Mouse (Mus musculus): ENCODE results near the gene Hif3a. TPM values are rescaled to one million over a fixed set of nuclear protein-coding genes. Genes with fewer than 3 reads are reported as not detected.

The Hif3a gene
- total RNA-seq, 2 experiments from 2014 or later, result 0.21 to 2.1 TPM

DNA sequence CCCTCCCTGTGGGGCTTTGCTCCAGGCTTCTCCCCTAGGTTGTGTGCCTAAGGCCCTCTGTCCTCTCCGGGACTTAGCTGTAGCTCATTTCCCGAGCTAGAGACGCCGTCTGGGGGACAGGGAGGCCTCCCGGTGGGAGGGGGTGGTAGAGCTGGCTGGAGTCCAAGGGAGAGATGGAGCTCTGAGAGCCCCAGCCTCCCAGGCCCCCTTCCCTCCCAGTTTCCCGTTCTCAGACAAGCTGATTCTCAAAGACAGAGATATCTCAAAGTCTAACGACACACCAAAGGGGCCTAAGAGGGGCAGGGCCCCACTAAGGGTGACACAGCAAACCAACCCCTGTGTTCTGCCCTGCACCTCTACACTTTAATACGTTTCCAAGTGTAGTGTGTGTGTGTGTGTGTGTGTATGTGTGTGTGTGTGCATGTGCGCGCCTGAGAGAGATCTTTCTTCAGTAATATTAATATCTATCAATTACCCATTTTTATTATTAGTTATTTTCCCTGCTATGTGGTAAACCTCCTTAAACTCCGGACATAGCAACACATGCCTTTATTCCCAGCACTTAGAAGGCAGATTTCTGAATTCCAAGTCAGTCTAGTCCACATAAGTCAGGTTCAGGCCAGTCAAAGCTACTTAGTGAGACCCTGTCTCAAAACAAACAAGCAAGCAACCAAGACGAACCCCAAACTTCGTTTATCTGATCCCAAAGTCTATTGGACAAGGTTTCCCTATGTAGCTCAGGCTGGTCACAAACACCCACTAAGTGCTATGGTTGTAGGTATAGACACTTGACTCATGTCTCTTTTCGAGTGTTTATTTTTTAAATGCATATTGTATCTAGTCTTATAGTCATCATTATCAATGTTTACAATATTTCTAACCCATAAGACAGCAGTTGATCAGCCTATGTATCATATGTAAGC lies 5.4 kb downstream of the Hif3a start:
- ATAC-seq (replicated peaks; ENCODE audit: poor library complexity), result peak; percentile 35

- ATAC-seq (replicated peaks; ENCODE audit: poor library complexity), result peak; percentile 65
These were observed 6.1 kb downstream of the Hif3a start for GRCm38 (mm10) chr7:17056081-17056581.

- no peak for ATAC-seq (replicated peaks; ENCODE audit: poor library complexity)
These were observed 6.8 kb downstream of the Hif3a start for GRCm38 (mm10) chr7:17055287-17055946.

GRCm38 (mm10) chr7:17054325-17054989 lies 7.8 kb downstream of the Hif3a start:
- ATAC-seq (replicated peaks; ENCODE audit: poor library complexity), result no peak

DNA sequence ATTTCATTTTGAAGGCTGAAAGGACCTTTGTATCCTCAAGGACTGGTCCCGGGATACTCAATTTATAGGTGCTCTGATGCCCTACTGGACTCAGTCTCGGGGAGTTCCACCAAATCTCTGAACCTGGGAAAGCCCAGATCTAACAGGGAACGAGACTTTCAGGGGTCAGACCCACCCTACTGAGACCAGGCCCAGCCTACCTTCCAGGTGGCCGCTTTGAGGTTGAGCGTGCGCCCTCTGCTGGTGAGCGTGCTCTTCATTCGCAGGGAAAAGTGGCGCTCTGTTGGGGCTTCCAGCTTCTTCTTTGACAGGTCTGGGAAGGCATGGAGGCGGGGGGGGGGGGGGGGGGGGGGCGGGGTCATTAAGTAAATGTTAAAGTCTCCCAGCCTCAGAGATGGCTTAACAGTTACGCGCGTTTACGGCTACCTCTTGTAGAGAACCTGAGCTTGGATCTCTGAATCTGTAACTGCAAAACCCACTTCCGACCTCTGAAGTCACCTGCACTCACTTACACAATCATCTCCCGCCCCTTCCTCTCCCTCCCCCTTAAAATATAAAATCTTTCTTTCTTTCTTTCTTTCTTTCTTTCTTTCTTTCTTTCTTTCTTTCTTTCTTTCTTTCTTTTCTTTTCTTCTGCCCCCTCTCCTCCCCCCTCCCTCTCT lies 11.2 kb downstream of the Hif3a start:
- peak; percentile 78 for ATAC-seq (replicated peaks; ENCODE audit: poor library complexity)

GRCm38 (mm10) chr7:17050491-17050890 lies 11.7 kb downstream of the Hif3a start:
- ATAC-seq (replicated peaks; ENCODE audit: poor library complexity), result no peak

DNA sequence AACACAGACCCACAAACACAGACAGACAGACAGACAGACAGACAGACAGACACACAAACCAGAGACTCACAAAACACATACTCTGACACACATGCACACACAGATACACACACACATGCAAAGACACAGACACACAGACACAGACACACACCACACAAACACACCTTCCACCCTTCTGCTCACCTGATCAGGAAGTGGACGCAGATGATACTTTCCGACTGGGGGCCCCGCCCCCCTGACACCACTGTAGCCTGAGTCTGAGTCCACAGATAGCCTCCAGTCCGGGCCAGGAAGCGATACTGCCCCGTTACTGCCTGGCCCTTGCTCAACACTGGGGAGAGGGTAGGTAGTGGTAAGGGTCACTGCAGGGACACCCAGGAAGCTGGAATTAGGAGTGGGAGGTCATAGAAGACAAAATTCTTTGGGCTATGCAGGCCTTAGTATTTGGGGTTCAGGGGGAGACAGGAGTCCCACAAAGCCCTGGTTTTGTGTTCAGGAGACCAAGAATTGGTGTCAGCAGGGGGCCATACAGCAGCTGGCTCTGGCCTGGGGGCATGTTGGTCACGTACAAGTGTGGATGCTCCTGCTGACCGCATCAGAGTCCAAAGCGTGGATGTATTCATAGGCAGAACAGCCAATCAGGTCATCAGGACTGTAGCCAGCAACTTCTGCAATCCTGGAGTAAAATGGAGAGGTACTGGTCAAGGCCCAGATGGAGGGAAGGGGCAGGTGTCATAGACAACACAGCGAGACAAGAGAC lies 13.6 kb downstream of the Hif3a start:
- ATAC-seq (replicated peaks; ENCODE audit: poor library complexity), result no peak

DNA sequence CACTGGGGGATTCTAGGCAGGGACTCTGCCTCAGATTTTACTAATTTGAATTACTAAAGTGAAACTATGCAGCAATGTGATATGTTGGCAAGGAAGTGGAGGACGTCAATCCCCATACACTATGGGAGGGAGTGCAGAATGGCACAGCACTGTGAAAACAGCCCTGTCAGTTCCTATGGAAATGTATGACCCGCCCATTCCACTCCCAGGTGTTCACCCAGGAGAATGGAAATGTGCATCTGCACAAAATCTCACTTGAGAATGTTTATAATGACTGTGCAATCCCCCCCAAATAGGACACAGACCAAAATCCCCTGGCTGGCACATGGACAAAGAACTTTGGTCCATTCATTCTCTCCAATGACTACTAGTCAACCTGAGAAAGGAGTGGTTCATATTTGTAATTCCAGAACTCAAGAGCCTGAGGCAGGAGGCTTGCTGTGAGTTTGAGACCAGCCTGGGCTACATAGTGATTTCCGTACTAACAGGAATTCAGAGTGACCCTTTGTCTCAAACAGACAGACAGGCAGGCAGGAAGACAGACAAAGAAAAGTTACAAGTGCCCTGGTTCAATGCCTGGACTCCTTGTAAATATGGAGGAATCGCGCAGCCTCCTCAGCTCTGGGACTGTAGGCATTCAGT lies 15.1 kb downstream of the Hif3a start:
- no peak for ATAC-seq (replicated peaks; ENCODE audit: poor library complexity)

DNA sequence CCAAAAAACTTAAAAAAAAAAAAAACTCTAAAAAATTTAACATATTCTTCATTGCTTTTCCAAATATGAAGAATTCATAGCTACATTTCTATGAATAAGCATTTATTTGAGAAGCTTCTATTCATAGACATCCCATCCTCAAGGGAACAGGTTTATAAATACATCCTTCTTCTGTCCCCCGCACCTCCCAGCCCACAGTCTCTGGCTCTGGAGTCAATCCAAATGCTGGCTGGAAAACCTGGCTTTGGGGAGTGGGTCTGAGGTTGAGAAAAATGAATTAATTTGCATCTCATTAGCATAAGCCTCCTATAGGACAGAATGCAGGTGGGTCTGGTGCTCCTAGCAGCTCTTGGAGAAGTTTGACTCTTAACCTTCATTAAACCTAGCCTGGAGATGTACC lies 16.5 kb downstream of the Hif3a start:
- no peak for ATAC-seq (replicated peaks; ENCODE audit: poor library complexity)

DNA sequence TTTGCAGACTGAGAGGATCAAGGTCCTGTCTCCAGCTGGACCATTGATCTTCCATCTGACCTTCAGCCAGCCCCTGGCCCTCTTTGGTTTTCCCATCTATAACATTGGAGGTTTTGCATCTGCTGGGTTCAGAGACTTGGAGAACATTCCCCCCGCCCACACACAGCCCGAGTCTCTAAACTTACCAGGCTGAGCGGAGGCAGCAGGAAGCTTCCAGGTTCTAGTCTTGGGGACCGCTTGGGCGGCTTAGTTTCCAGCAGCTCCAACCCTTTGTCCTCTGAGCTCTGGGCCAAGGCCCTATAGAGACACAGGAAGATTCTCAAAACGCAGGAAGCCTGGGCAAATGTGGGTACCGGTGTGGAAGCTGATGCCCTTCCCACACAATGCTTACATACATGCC lies 22.9 kb downstream of the Hif3a start:
- no peak for ATAC-seq (replicated peaks; ENCODE audit: poor library complexity)

GRCm38 (mm10) chr7:17038018-17038695 lies 24.1 kb downstream of the Hif3a start:
- no peak for ATAC-seq (replicated peaks; ENCODE audit: poor library complexity)

DNA sequence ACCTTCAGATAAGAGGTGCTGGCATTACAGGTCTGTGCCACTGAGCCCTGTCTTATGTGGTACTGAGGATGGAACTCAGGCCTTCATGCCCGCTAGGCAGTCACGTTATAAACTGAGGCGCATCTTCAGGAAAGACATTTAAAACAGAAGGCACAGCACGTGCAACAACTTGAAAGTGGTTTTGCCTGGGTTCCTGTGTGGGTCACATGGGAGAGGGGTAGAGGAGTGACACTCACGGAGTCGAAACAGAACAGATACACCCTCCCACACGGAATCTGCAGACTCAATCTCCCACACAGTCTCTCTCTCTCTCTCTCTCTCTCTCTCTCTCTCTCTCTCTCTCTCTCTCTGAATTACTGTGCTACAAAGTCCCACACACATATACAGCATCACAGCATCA lies 32.0 kb downstream of the Hif3a start:
- ATAC-seq (replicated peaks; ENCODE audit: poor library complexity), result no peak

DNA sequence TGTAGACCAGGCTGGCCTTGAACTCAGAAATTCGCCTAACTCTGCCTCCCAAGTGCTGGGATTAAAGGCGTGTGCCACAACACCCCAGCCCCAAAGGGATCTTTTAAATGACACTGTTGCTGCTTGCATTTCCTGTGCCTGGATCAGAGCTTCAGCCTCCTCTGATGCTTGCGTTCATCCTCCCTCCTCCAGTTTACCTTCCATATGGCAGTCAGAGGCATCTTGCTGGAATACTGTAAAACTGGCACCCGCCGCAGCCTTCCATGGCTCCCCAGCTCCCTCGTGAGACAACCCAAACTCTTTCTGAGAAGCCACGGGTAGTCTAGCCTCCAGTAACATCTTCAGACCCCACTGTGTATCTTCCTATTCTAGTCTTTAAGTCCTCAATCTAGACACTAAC lies 33.3 kb downstream of the Hif3a start:
- no peak for ATAC-seq (replicated peaks; ENCODE audit: poor library complexity)

GRCm38 (mm10) chr7:17027588-17028343 lies 34.5 kb downstream of the Hif3a start, which contains the start of gene Ppp5c:
Gene Ppp5c, minus strand, starts transcription at chr7:17027924.
- ATAC-seq (replicated peaks; ENCODE audit: poor library complexity), result peak; percentile 65

DNA sequence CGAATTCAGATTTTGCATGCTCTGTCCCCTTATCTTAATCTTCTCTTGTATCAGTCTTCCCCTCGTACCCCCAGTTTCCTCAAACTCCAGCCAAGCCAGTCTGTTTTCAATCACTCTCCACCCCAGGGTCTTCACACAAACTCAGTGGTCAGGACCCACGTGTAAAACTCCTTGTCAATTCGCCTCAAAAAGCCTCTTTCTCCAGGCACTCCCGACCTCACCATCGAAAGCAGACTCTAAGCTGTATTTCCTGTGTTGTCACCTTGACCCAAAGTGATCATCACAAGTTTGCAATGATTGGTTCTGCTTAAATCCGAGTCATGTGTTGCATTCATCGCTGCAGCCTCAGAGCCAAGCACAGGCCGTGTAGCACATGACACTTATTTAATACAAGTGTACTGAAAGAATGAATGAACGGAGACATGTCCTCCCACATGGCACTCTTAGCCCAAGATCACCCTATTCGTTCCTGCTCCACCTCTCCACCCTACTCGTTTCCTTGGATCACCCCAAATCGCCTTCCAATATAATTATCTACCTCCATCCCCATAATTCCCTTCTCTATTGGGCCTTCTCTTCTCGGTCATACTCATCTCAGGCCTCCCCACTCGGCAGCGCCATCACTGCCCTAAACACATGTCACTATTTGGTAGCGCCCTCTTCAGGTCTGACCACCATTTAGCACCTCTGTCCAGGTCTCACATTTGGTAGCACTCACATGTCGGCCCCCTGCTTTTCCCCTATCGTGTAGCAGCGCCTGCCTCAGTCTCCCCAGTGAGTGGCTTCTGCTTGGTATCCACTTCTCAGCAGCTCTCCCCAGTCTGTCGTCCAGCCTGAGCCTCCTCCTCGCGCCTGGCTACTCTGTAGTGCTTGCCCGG lies 35.3 kb downstream of the Hif3a start:
- peak; percentile 56 for ATAC-seq (replicated peaks; ENCODE audit: poor library complexity)

DNA sequence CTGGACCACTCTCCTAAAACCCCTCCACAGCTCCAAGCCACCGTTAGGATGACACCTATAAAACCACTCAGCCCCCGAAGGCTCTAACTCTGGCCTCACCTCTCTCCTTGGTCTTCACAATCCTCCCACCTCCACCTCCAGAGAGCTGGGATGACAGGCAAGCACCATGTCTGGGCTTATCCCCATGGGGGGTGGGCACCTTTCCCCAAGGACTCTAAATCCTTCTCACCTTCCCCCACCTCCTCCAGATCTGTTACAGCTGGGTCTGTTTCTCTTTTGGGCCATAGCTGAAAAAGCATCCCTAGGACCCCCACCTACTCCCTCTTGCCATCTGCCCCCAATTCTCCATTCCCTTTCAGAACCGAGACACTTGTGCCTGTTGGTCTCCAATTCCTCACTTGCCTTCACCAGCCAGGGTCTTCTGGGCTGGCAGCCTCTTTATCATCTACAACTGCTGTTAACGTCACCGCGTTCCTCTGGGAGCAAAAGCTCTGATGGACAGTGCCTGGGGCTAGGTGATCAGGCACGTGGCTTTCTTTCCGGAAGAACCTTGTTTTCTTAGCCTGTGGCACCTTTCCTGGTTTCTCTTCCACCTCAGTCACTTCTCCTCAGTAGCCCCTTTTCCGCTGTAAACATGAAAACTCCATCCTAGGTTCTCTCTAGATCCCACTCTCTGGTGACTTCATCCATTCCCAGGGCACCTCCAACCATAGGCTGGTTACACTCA lies 36.2 kb downstream of the Hif3a start:
- no peak for ATAC-seq (replicated peaks; ENCODE audit: poor library complexity)

- ATAC-seq (replicated peaks; ENCODE audit: poor library complexity), result no peak
These were observed 36.7 kb downstream of the Hif3a start for GRCm38 (mm10) chr7:17025505-17025894.

Data from megakaryocyte progenitor cell, adult 5-6 weeks (primary cell).